Mouse (Mus musculus) limb, embryonic 13.5 days (tissue): ENCODE data around the gene Tpbg. TPM values are rescaled to one million over a fixed set of nuclear protein-coding genes. Genes with fewer than 3 reads are reported as not detected.
"Not testable (repeated sequence)": the region's sequence is repeated elsewhere in the genome, so short reads cannot be mapped to it uniquely, and the experiment has no call there.

ENCODE experiments used
- ATAC-seq: fragments of 200-750 bp; cut with Nextera tagmentation; 2 replicates; pipeline ENCODE4 v1.8.0; 2017; ENCODE audit warnings: low read depth, moderate number of reproducible peaks, moderate TSS enrichment; ENCODE audit not compliant: low FRiP score
- H3K27ac ChIP-seq: fragments of 300-500 bp; sonication (generic); 2 replicates; pipeline ENCODE4 v1.5.1; 2015; ENCODE audit warnings: inconsistent platforms, mild to moderate bottlenecking, moderate library complexity
- H3K27me3 ChIP-seq: fragments of 300-500 bp; sonication (generic); 2 replicates; pipeline ENCODE4 v1.6.1; 2015; ENCODE audit warnings: mild to moderate bottlenecking, inconsistent platforms
- H3K36me3 ChIP-seq: fragments of 300-500 bp; sonication (generic); 2 replicates; pipeline ENCODE4 v1.6.1; 2015; ENCODE audit warnings: inconsistent platforms, mild to moderate bottlenecking, moderate library complexity
- H3K4me1 ChIP-seq: fragments of 300-500 bp; sonication (generic); 2 replicates; pipeline ENCODE4 v1.6.1; 2015; ENCODE audit warnings: inconsistent platforms
- H3K4me2 ChIP-seq: fragments of 300-500 bp; sonication (generic); replicated peaks from 2 replicates; pipeline ENCODE4 v1.6.1; 2015; ENCODE audit warnings: inconsistent platforms, mild to moderate bottlenecking, moderate library complexity
- H3K4me3 ChIP-seq: fragments of 300-500 bp; sonication (generic); 2 replicates; pipeline ENCODE4 v1.5.1; 2015; ENCODE audit warnings: moderate library complexity, mild to moderate bottlenecking, inconsistent platforms
- H3K9ac ChIP-seq: fragments of 300-500 bp; sonication (generic); 2 replicates; pipeline ENCODE4 v1.6.1; 2015; ENCODE audit warnings: mild to moderate bottlenecking, inconsistent platforms
- H3K9me3 ChIP-seq: fragments of 300-500 bp; sonication (generic); 2 replicates; pipeline ENCODE4 v1.6.1; 2016; ENCODE audit warnings: inconsistent platforms
- WGBS: fragments of 180-500 bp; shearing (Covaris S2); methylation state at CpG from one replicate; pipeline ENCODE4 v1.1.7; 2015; 5-methylcytosine and 5-hydroxymethylcytosine counted together
- polyA plus RNA-seq: library from polyadenylated mRNA; unstranded; fragments of >200 nt; fragmentation: Nextera tagmentation; extraction: Ambion mirVana; gene quantifications from 2 replicates; pipeline ENCODE4 v1.2.1, GENCODE M21; 2015

Gene Tpbg
- 20.7 and 20.9 TPM in 2 replicates for polyA plus RNA-seq

GRCm38 (mm10) chr9:85842351-85843011 is at the start of gene Tpbg:
Gene Tpbg, plus strand, starts transcription at chr9:85842380.
- peaks cover 19% of the 10 kb centered on the region for H3K4me1 ChIP-seq
- ATAC-seq: peak; percentile 85
- H3K9me3 ChIP-seq: no peaks in the 10 kb centered on the region
- peak within 1 kb of the TSS; percentile 92 for H3K27ac ChIP-seq
- peaks cover 8% of the 10 kb centered on the region for H3K27me3 ChIP-seq
- peak within 1 kb of the TSS; percentile 84 for H3K9ac ChIP-seq
- peak within 1 kb of the TSS; percentile 95 for H3K4me2 ChIP-seq
- H3K4me3 ChIP-seq: peak within 1 kb of the TSS; percentile 73
- under 1% methylated on average over 38 of the region's 39 CpGs for WGBS
- peaks cover 8% of the 10 kb centered on the region for H3K36me3 ChIP-seq

DNA sequence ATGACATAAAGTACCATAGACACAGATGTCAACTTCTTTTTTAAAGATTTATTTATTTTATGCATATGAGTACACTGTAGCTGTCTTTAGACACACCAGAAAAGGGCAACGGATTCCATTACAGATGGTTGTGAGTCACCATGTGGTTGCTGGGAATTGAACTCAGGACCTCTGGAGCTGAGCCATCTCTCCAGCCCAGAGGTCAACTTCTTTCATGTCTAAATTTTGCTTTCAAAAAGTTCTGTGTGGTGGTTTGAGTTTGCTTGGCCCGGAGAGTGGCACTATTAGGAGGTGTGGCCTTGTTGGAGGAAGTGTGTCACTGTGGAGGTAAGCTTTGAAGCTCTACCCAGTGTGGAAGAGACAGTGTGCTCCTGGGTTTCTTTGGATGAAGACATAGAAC is 40.2 kb upstream of the Tpbg start:
- H3K36me3 ChIP-seq, H3K27me3 ChIP-seq, H3K9ac ChIP-seq, H3K4me3 ChIP-seq, H3K9me3 ChIP-seq, H3K4me2 ChIP-seq, ATAC-seq, H3K4me1 ChIP-seq: not testable (repeated sequence)
- WGBS: 78% methylated on average over 2 of the region's 2 CpGs
- 0 out of 2 replicates have a peak overlapping the region, but pooled peaks have one; percentile 6 for H3K27ac ChIP-seq

DNA sequence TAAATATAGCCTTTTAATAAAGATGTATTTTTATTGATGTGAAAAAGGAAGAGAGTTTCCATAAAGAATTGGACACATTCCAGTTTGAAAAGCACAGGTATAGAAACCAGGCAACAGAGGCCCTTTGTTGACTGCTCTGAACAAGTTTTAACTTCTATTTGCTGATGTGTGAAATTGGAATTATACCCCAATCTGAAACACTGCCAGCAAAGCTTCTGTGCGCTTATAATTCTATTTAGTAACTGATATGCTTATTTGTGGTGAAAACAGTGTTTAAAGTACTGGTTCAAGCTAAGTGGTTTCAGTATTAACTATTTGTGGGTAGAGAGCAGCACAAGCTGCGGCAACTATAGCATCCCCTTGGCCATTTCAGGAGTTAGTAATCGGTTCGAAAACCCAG is 39.6 kb upstream of the Tpbg start:
- Histone ChIP-seq H3K27me3 (no peaks in the 10 kb centered on the region), H3K27ac (no peak overlapping the region), H3K36me3 (no peaks in the 10 kb centered on the region), H3K9ac (no peak overlapping the region), H3K4me3 (no peak overlapping the region), H3K4me2 (no peak overlapping the region), H3K9me3 (no peaks in the 10 kb centered on the region), H3K4me1 (0 out of 2 replicates have a peak, but pooled peaks cover 4% of the 10 kb centered on the region)
- 84% methylated on average over 4 of the region's 4 CpGs for WGBS
- ATAC-seq: no peak

DNA sequence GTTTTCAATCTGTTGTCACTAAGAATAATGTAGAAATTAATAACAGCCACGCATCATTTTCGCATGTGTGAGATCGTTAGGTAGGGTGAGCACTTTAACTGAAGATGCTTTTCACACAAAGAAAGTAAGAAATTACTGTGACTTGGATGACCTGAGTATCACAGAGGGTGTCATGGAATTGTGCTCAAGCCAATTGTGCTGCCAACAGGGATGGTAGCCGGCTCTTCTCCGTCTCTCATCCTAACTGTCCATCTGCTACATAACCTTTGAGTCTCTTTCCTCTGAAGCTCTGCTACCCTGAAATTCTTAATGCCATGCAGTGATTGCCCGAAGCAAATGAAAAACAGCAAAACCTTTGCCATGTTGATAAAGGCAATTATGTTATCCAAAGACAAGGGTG is 35.8 kb upstream of the Tpbg start:
- H3K4me2 ChIP-seq: no peak overlapping the region
- no peaks in the 10 kb centered on the region for H3K36me3 ChIP-seq
- H3K4me1 ChIP-seq: no peaks in the 10 kb centered on the region
- no peak overlapping the region for H3K4me3 ChIP-seq
- no peak overlapping the region for H3K27ac ChIP-seq
- 87% methylated on average over 6 of the region's 6 CpGs for WGBS
- H3K27me3 ChIP-seq: no peaks in the 10 kb centered on the region
- H3K9me3 ChIP-seq: no peaks in the 10 kb centered on the region
- H3K9ac ChIP-seq: no peak overlapping the region
- ATAC-seq: no peak

DNA sequence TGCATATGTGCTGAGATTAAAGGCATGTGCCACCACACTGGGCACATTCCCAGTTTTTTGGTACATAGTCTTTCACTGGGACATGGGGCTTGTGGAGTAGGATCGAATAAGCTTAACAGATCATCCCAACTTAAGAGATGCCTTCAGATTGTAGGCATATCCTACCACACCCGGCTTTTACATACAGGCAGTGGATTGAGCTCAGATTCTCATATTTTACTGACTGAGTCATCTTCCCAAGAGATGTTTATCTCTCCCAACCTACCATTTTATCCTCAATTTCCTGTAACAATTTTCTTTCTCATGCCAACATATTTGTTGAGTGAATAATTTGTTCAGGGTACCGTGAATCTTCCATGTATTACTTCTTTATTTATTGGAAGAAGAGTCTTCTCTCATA is 32.9 kb upstream of the Tpbg start:
- no peaks in the 10 kb centered on the region for H3K9me3 ChIP-seq
- no peak overlapping the region for H3K9ac ChIP-seq
- H3K4me2 ChIP-seq: no peak overlapping the region
- no peak for ATAC-seq
- no peaks in the 10 kb centered on the region for H3K36me3 ChIP-seq
- no peaks in the 10 kb centered on the region for H3K4me1 ChIP-seq
- WGBS: 90% methylated on average over 3 of the region's 3 CpGs
- no peaks in the 10 kb centered on the region for H3K27me3 ChIP-seq
- no peak overlapping the region for H3K4me3 ChIP-seq
- no peak overlapping the region for H3K27ac ChIP-seq

- no peak overlapping the region for H3K9ac ChIP-seq
- no peak overlapping the region for H3K4me2 ChIP-seq
- H3K9me3 ChIP-seq: no peaks in the 10 kb centered on the region
- no peaks in the 10 kb centered on the region for H3K27me3 ChIP-seq
- H3K4me3 ChIP-seq: no peak overlapping the region
- WGBS: 88% methylated on average over 11 of the region's 11 CpGs
- H3K27ac ChIP-seq: no peak overlapping the region
- no peak for ATAC-seq
- H3K4me1 ChIP-seq: no peaks in the 10 kb centered on the region
- no peaks in the 10 kb centered on the region for H3K36me3 ChIP-seq
Measured at GRCm38 (mm10) chr9:85820829-85821228, 21.4 kb upstream of the Tpbg start.

DNA sequence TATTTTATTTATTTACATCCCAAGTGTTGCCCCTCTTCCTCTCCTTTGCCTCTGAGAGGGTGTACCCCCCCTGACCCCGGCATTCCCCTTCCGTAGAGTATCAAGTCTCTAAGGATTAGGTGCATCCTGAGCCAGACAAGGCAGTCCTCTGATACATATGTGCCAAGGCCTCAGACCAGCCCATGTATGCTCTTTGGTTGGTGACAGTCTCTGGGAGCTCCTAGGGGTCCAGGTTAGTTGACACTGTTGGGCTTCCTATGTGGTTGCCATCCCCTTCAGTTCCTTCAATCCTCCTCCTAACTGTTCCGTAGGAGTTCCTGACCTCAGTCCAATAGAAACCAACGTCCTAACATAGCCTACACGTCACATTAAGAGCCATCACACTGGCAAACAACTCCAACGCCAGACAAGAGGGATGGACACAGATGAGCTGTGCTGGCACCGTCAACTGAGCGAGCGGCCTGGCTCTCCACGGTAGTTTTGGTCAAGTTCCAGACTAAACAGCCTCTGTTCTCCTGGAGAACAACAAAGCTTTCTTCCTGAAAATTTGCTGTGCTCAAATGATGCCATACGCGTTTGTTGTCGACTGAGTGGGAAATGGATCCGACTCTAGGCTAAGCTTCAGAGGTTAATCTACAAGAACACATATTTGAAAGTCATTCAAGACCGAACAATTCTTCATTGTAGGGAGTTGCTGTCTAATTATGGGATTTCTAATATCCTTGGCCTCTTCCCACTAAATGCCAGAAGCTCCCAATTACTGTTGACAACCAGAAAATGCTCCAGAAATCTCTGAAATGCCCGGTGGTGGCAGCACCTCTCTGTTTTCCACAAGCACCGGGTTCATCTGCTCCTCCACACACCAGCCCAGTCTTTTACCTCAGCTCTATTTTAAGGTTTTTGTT is 6.4 kb upstream of the Tpbg start:
- H3K27ac ChIP-seq: no peak overlapping the region
- no peak overlapping the region for H3K4me3 ChIP-seq
- no peaks in the 10 kb centered on the region for H3K27me3 ChIP-seq
- no peak for ATAC-seq
- no peaks in the 10 kb centered on the region for H3K4me1 ChIP-seq
- no peak overlapping the region for H3K9ac ChIP-seq
- WGBS: 89% methylated on average over 17 of the region's 17 CpGs
- H3K4me2 ChIP-seq: no peak overlapping the region
- no peaks in the 10 kb centered on the region for H3K36me3 ChIP-seq
- H3K9me3 ChIP-seq: no peaks in the 10 kb centered on the region

DNA sequence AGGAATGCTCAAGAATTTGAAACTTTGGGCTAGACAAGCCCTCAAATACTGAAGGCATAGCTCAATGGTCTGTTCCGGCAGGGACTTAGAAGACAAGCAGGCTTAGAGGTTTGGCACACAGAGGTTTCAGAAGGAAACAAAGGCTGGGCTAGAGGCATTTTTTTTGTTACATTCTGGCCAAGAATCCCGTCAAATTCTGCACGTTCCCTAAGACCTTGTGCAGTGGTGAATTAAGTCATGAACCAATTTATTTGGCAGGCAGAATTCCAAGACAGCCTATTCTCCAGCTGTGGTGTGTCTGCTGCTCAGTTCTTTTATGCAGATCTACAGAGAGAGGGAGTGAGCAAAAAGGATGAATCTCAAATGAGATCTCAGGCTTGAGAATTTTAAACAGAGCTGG is 2.6 kb upstream of the Tpbg start:
- no peak for ATAC-seq
- 52% methylated on average over 3 of the region's 3 CpGs for WGBS

DNA sequence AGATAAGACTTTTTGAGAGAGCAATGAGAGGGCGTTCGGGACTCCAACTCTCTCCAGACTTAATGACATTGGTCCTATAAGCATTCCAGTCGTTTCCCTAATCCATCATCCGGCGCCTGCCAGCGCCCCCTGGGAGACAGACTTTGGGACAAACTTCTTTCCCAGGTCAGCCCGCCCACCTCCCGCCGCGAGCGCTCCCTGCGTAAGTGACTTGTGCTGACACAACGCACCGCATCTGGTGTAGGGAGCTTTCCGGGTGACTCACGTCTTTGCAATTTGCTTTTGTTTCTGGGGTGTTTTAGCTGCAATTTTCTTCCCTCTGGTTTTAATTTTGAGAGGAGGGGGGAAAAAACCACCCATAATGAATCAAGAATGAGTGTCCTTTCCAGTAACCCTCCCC is 289 bp upstream of the Tpbg start:
- 0 out of 2 replicates have a peak overlapping the region, but pooled peaks have one; percentile 92 for H3K27ac ChIP-seq
- H3K4me2 ChIP-seq: peak overlapping the region; percentile 95
- H3K4me1 ChIP-seq: peaks cover 19% of the 10 kb centered on the region
- H3K4me3 ChIP-seq: peak overlapping the region; percentile 73
- ATAC-seq: no peak
- H3K9ac ChIP-seq: peak overlapping the region; percentile 84
- no peaks in the 10 kb centered on the region for H3K9me3 ChIP-seq
- WGBS: under 1% methylated on average over 16 of the region's 16 CpGs
- H3K36me3 ChIP-seq: peaks cover 7% of the 10 kb centered on the region; the same call in 1 of the 2 replicates
- H3K27me3 ChIP-seq: peaks cover 8% of the 10 kb centered on the region

More for the DNA sequence above, 2.6 kb upstream of the Tpbg start:
- H3K4me1 ChIP-seq: peaks cover 11% of the 10 kb centered on the region
- no peak overlapping the region for H3K9ac ChIP-seq
- H3K4me3 ChIP-seq: no peak overlapping the region
- no peak overlapping the region for H3K4me2 ChIP-seq
- H3K36me3 ChIP-seq: peaks cover 1% of the 10 kb centered on the region; the same call in 1 of the 2 replicates
- no peaks in the 10 kb centered on the region for H3K9me3 ChIP-seq
- peaks cover 4% of the 10 kb centered on the region for H3K27me3 ChIP-seq
- no peak overlapping the region for H3K27ac ChIP-seq

DNA sequence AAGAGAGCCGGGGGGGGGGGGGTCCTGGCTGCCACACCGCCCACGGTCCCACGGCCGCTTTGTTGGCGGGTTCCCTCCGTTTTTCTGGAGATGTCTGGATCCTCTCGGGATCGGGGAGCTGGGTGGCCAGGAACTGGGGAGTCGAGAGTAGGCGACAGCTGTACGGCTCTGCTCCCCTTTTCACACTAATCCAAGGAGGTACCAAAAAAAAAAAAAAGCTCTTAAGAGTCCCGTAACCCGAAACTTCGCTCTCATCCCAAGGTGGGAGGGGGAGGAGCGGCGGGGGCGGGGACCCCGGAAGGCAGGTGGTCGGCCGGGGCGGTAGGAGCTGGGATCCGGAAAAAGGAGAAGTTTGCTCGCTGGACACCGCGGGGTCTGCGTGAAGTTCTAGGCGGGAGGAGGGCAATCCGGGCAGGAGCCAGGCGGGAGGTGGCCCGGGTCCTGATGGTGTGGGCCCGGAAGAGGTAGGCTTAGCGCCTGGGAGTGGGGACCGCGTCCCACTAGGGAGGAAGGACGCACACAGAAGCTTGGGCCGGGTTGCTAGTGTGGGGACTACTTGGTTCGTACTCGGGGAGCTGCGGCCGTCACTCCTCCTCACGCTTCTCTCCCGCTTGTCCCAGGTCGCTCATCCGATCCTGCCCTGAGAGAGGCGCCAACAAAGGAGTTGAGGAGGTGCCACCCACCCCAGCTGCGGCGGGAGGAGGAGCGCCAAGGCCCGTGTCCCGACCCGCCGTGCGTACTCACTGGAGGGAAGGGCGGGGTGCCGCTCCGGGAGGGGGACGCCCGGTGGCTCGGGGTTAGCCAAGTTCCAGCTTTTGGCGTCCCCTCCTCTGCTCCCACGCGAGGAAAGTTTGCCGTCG is 1.1 kb downstream of the Tpbg start:
- Histone ChIP-seq H3K27ac (peak overlapping the region; percentile 92), H3K27me3 (peaks cover 8% of the 10 kb centered on the region), H3K9ac (peak overlapping the region; percentile 84), H3K4me3 (peak overlapping the region; percentile 73), H3K4me2 (peak overlapping the region; percentile 95), H3K36me3 (peaks cover 15% of the 10 kb centered on the region), H3K4me1 (peaks cover 19% of the 10 kb centered on the region), H3K9me3 (no peaks in the 10 kb centered on the region)
- peak; percentile 71 for ATAC-seq
- under 1% methylated on average over 60 of the region's 65 CpGs for WGBS

GRCm38 (mm10) chr9:85843891-85844646 is 1.9 kb downstream of the Tpbg start:
- Histone ChIP-seq H3K27me3 (peaks cover 8% of the 10 kb centered on the region), H3K36me3 (peaks cover 23% of the 10 kb centered on the region), H3K4me3 (peak overlapping the region; percentile 73), H3K4me1 (peaks cover 19% of the 10 kb centered on the region), H3K9me3 (no peaks in the 10 kb centered on the region), H3K27ac (peak overlapping the region; percentile 92; the same call in 1 of the 2 replicates), H3K9ac (peak overlapping the region; percentile 84), H3K4me2 (peak overlapping the region; percentile 95)
- 2% methylated on average over 80 of the region's 80 CpGs for WGBS
- ATAC-seq: peak; percentile 17
